ENCODE assay signal across 17 mouse cellular contexts in genomic region chr8:124702183-124702582, GRCm38 (mm10). TPM values are rescaled to one million over a fixed set of nuclear protein-coding genes. Genes with fewer than 3 reads are reported as not detected.
DNase-seq lines count a peak whose midpoint lies in the region; ATAC-seq and TF ChIP-seq lines count a peak whose summit lies in the region.
"Had no signal": no experiment of that assay in that cellular context is flagged by ENCODE, and none has a peak within 500 bp of the region (broad histone marks: within the 10 kb centered on the region; RNA-seq: fewer than 3 reads in every experiment).

No protein-coding gene starts in this region.

- no peak for TF ChIP-seq CTCF in Patski (IDR thresholded peaks at IDR 0.05)

- peak; percentile 57 for DNase-seq in right cerebral cortex, adult 18-20 months
- no peak for DNase-seq in right cerebral cortex, postnatal 25 days
- DNase-seq in MN1 (ENCODE audit: low spot score): peak; percentile 52
- DNase-seq in Patski (ENCODE audit: low read depth, low spot score): no peak
- peak; percentile 71 for DNase-seq in cerebellum, adult 9-11 months
- no peak for DNase-seq in adrenal gland, adult 18-20 months (ENCODE audit: low spot score in 2 of 2)
- DNase-seq in heart, adult 8-10 months (ENCODE audit: low spot score): no peak
- no peak for DNase-seq in urinary bladder, postnatal 14 days (ENCODE audit: low spot score)
- DNase-seq: heart, postnatal 36 days had no signal

- peak; percentile 44 for ATAC-seq in Patski
- ATAC-seq: activated CD4-positive, CD25-positive, alpha-beta regulatory T cell, adult 4 months; forebrain, embryonic 13.5 days; intestine, embryonic 16.5 days; lung, postnatal 0 days had no signal

- in situ Hi-C loops in Patski (cut with MboI; ENCODE audit: low pct_unique_long_range_greater_than_20kb): no loop called here

- POLR2A ChIA-PET in Patski (lab: Charles Lee): interaction anchor here (0.6 kb wide), 1 partner anchor 8 kb away, joined by 5 read pairs; no protein-coding TSS in a partner anchor

- no peaks in the 10 kb centered on the region for H3K27me3 ChIP-seq in Patski
- H3K27me3 ChIP-seq: forebrain, embryonic 13.5 days; heart, embryonic 13.5 days; hindbrain, embryonic 15.5 days; limb, embryonic 13.5 days had no signal

- CTCF ChIA-PET in Patski (lab: Charles Lee): no interaction called here

RNA-seq across cellular contexts. Expression of gene Ttc13, which starts 19.6 kb away (rescaled TPM):
- 77.7 TPM for polyA plus RNA-seq in Patski (2021)
- total RNA-seq in adrenal gland, adult 18-20 months (2021): 10 to 100 TPM; 33.0 to 44.0 TPM
- 10 to 100 TPM; 13.4 to 18.6 (median 14.7) TPM for total RNA-seq in heart, adult 8-10 months (2022)

RNA-seq across cellular contexts. Expression of gene Arv1, which starts 19.8 kb away (rescaled TPM):
- 18.5 TPM for polyA plus RNA-seq in Patski (2021)
- 1 to 10 TPM; 9.2 to 9.4 TPM for total RNA-seq in adrenal gland, adult 18-20 months (2021)
- total RNA-seq in heart, adult 8-10 months (2022): 1 to 10 TPM; 3.6 to 6.0 (median 3.9) TPM

RNA-seq across cellular contexts. Expression of gene 2310022B05Rik, which starts 39.0 kb away (rescaled TPM):
- polyA plus RNA-seq in Patski (2021): 84.9 TPM
- 10 to 100 TPM; 27.4 to 34.7 TPM for total RNA-seq in adrenal gland, adult 18-20 months (2021)
- total RNA-seq in heart, adult 8-10 months (2022): 10 to 100 TPM; 42.8 to 61.1 (median 50.7) TPM

RNA-seq across cellular contexts. Expression of gene Fam89a, which starts 49.4 kb away (rescaled TPM):
- polyA plus RNA-seq in Patski (2021): 1.2 TPM
- total RNA-seq in adrenal gland, adult 18-20 months (2021): under 1 TPM in 1 of 2 experiments, not detected in 1; 0.90 TPM
- 1 to 10 TPM in 3 of 4 experiments, under 1 TPM in 1; 0.72 to 1.5 (median 1.4) TPM for total RNA-seq in heart, adult 8-10 months (2022)
- total RNA-seq: left cerebral cortex, postnatal 10 days had no signal

Comparison
In these comparisons a context has a peak if more than half of its experiments do, and no peak if none do; other contexts are left out.
1. DNase-seq: peak in right cerebral cortex, adult 18-20 months (single experiment), MN1 (single experiment) and cerebellum, adult 9-11 months (single experiment); none in right cerebral cortex, postnatal 25 days (single experiment), Patski (single experiment), adrenal gland, adult 18-20 months (0 of 2), heart, adult 8-10 months (single experiment) and urinary bladder, postnatal 14 days (single experiment).